ENCODE assay signal across 26 mouse cellular contexts in the genomic region with DNA sequence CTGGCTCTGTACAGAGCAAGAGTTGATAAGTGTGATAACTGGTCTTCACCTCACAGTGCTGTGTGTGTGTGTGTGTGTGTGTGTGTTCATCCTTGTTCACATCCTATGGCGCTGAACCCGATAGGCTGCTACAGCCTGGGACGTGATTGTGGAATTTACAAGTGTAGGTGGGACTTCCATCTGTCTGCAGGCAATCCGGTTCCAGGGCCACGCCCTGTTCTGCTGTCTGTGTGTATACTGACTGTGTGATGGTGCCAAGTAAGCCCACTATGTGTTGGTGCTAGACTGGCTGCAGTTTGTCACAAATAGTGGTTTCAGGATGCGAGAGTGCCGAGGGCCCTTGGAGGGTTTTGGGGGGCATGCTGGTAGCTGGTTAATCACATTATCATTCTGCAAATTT. TPM values are rescaled to one million over a fixed set of nuclear protein-coding genes. Genes with fewer than 3 reads are reported as not detected.
"Had no signal": no experiment of that assay in that cellular context is flagged by ENCODE, and none has a peak within 500 bp of the region (broad histone marks: within the 10 kb centered on the region; RNA-seq: fewer than 3 reads in every experiment).

No protein-coding gene starts in this region.

- H3K36me3 ChIP-seq: liver, embryonic 13.5 days; midbrain, embryonic 12.5 days; midbrain, embryonic 15.5 days; neural tube, embryonic 13.5 days; stomach, embryonic 15.5 days had no signal

- DNase-seq: kidney, adult 9 months; kidney, postnatal 25 days; liver, embryonic 13.5 days; lung, adult 2 months; lung, postnatal 14 days; lung, postnatal 4 days; right cerebral cortex, postnatal 25 days; spleen, adult 18-20 months; thymus, adult 18-20 months; thymus, postnatal 36 days had no signal

- H3K9me3 ChIP-seq: liver, embryonic 13.5 days; midbrain, embryonic 12.5 days; midbrain, embryonic 15.5 days; neural tube, embryonic 13.5 days; stomach, embryonic 15.5 days had no signal

- H3K27ac ChIP-seq: kidney, postnatal 0 days; left cerebral cortex, adult 2 months; liver, embryonic 13.5 days; midbrain, embryonic 12.5 days; midbrain, embryonic 15.5 days; neural tube, embryonic 13.5 days; stomach, embryonic 15.5 days had no signal

- H3K4me2 ChIP-seq: liver, embryonic 13.5 days; midbrain, embryonic 12.5 days; midbrain, embryonic 15.5 days; neural tube, embryonic 13.5 days; stomach, embryonic 15.5 days had no signal

- H3K4me3 ChIP-seq: left cerebral cortex, adult 2 months; liver, embryonic 13.5 days; midbrain, embryonic 12.5 days; midbrain, embryonic 15.5 days; neural tube, embryonic 13.5 days; stomach, embryonic 15.5 days had no signal

- H3K27me3 ChIP-seq: liver, embryonic 13.5 days; midbrain, embryonic 15.5 days; stomach, embryonic 15.5 days had no signal

- H3K4me1 ChIP-seq: liver, embryonic 13.5 days; midbrain, embryonic 12.5 days; midbrain, embryonic 15.5 days; neural tube, embryonic 13.5 days; stomach, embryonic 15.5 days had no signal

- H3K9ac ChIP-seq: liver, embryonic 13.5 days; midbrain, embryonic 12.5 days; midbrain, embryonic 15.5 days; neural tube, embryonic 13.5 days; stomach, embryonic 15.5 days had no signal

- ATAC-seq: midbrain, embryonic 15.5 days had no signal

RNA-seq across cellular contexts. Expression of gene Foxn1, which starts 4.1 kb away (rescaled TPM):
- total RNA-seq: layer of hippocampus, postnatal 36 days; left cerebral cortex, adult 2 months; left cerebral cortex, postnatal 10 days; left cerebral cortex, postnatal 36 days; liver, adult 2 months; megakaryocyte progenitor cell, adult 5-6 weeks; neutrophil, adult 5-6 weeks had no signal
- polyA plus RNA-seq: kidney, postnatal 0 days; large intestine, adult 2 months; liver, adult 2 months; liver, embryonic 13.5 days; liver, embryonic 16.5 days; midbrain, embryonic 12.5 days; midbrain, embryonic 15.5 days; neural tube, embryonic 13.5 days had no signal

RNA-seq across cellular contexts. Expression of gene Slc13a2, which starts 39.7 kb away (rescaled TPM):
- total RNA-seq: layer of hippocampus, adult 8-10 months; layer of hippocampus, postnatal 36 days; left cerebral cortex, adult 2 months; left cerebral cortex, postnatal 10 days; left cerebral cortex, postnatal 36 days had no signal
- polyA plus RNA-seq: limb, embryonic 11.5 days; liver, embryonic 13.5 days; midbrain, embryonic 12.5 days; midbrain, embryonic 15.5 days; neural tube, embryonic 13.5 days had no signal
